Mouse (Mus musculus) B cell, adult 67 days (primary cell): ENCODE data around the gene Mmp12. TPM values are rescaled to one million over a fixed set of nuclear protein-coding genes. Genes with fewer than 3 reads are reported as not detected.

ENCODE experiments used
- total RNA-seq, 2 experiments: library from RNA; stranded (reverse); gene quantifications; 4 replicates each; pipeline ENCODE4 v1.2.4; 2023

Gene Mmp12
- total RNA-seq: under 1 TPM in 1 of 2 experiments, not detected in 1; 0.87 TPM

GRCm38 (mm10) chr9:7344107-7344506, at the start of gene Mmp12:
Gene Mmp12 (plus strand): TSS chr9:7344381.

DNA sequence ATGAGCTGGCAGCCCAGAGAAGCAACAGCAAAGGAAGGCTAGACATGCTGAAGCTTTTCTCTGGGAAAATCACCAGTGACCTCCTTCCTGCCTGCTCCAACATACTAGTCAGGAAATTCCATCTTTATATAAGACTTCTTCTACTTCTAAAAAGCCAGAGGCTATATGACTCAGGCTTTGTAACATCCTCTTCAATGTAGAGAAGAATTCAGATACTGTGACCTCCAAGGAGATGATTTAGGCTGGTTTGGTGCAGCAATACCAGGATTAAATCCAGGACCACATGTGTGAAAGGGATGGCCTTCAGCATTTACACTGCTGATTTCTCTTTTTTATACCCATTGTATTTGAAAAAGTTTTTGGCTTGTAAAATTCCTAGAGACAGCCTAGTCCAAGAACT, 43.8 kb downstream of the Mmp12 start, which contains the start of gene Mmp1b:
Gene Mmp1b, minus strand, starts transcription at position 101 of the 400 bp plus-strand sequence.

Other genes with a start within 250 kb of the Mmp12 start
- 1 to 10 TPM; 6.0 to 6.9 TPM for gene Dync2h1, start 159.9 kb upstream of the Mmp12 start, total RNA-seq
- 10 to 100 TPM; 66.7 to 73.3 TPM for gene Dcun1d5, start 159.9 kb upstream of the Mmp12 start, total RNA-seq
- gene Mmp13, start 71.9 kb upstream of the Mmp12 start, total RNA-seq: not detected
- gene Mmp1b, start 43.7 kb downstream of the Mmp12 start, total RNA-seq: not detected
- not detected for gene Mmp3, start 101.4 kb downstream of the Mmp12 start, total RNA-seq
- gene Mmp10, start 158.0 kb downstream of the Mmp12 start, total RNA-seq: not detected
- gene Mmp8, start 214.1 kb downstream of the Mmp12 start, total RNA-seq: not detected
- gene Mmp27, start 227.0 kb downstream of the Mmp12 start, total RNA-seq: not detected